Mouse (Mus musculus) lung, adult 18-20 months (tissue): ENCODE results near the gene Ccdc85c.

Experiments
- DNase-seq, 2 experiments: peaks; one replicate each; pipeline ENCODE4 v3.0.0; 2022; ENCODE audit warnings: mixed read lengths in 2 of 2

The Ccdc85c gene

GRCm38 (mm10) chr12:108171336-108171735 is 103.9 kb downstream of the Ccdc85c start:
- DNase-seq, result peak in 1 of 2 experiments; percentile 27

GRCm38 (mm10) chr12:108170467-108170866 is 104.8 kb downstream of the Ccdc85c start:
- DNase-seq, result no peak

GRCm38 (mm10) chr12:108168909-108169308 is 106.3 kb downstream of the Ccdc85c start:
- no peak for DNase-seq

- no peak for DNase-seq
These were observed 111.5 kb downstream of the Ccdc85c start for GRCm38 (mm10) chr12:108163706-108164105.

- no peak for DNase-seq
These were observed 113.2 kb downstream of the Ccdc85c start for GRCm38 (mm10) chr12:108162036-108162435.

- no peak for DNase-seq
These were observed 115.4 kb downstream of the Ccdc85c start for GRCm38 (mm10) chr12:108159863-108160262.
